Mouse (Mus musculus): ENCODE results near the gene Amfr.
A peak's percentile ranks its signal among the peaks of the same experiment; 100 is the strongest.

Gene Amfr

DNA sequence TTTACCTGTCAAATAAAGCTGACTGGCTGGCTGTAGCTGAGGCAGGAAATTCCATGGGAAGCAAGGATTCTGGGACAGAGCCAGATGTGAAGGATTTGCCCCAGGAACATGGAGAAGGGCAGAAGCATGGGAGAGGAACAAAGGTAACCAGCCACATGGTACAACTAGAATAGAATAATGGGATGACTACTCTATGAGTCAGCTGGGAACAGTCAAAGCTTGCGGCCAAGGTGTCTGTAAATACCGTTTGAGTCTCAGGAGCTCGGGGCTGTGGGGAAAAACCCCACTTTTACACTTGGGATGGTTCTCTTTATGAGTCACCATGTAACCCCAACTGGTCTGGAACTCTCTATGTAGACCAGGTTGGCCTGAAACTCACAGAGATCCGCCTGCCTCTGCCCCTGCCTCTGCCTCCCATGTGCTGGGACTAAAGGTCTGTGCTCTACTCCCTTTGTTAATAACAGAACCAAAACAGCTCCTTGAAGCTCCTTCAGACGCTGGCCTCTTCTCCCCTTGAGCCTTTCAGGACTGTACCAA is 30.9 kb downstream of the Amfr start:
- no peak for DNase-seq (ENCODE audit: low read depth)

DNA sequence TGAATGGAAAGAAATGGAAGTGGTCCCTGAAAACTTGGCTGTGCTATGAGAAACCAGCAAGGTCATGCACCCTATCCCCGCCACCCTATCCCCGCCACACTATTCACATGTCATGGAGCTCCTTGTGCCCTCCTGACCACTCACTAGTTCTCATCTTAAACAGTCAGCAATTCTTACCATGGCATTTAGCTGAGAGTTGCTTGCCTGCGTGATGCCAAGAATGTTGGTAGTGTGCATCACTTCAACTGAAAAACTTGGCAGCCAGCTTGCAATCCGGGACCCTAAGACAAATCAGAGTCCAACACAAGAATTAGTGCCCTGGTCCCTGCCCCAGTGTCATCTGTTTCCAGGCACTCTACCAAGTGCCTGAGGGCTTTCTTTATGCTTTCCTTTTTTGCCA is 32.5 kb downstream of the Amfr start:
- DNase-seq (ENCODE audit: low read depth) = no peak

DNA sequence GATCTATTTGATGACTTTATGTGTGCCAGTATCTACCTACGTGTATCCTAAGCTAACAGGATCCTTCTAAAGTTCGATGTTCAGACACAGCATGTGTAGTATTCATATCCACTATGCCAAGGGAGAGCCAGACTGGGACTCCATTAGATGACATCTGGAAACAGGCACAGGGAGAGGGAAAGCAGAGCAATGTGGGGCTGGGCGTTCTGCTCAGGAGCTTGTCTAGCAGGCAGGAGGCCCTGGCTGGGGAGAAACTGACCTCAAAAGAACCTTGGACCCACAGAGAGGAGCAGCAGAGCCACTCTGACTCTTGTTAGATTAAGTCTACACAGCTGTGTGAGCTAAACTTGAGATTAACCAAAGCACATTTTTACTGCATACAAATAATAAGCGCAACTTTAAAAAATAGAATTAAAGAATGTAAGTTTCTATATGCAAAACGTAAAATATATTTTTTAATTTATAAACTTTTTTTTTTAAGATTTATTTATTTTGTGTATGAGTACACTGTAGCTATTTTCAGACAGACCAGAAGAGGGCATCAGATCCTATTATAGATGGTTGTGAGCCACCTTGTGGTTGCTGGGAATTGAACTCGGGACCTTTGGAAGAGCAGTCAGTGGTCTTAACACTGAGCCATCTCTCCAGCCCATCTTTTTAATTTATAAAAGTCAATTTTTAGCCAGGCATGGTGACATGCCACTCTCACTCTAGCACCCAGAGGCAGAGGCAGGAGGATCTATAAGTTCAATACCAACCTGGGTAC is 36.0 kb downstream of the Amfr start:
- DNase-seq (ENCODE audit: low read depth) = no peak

DNA sequence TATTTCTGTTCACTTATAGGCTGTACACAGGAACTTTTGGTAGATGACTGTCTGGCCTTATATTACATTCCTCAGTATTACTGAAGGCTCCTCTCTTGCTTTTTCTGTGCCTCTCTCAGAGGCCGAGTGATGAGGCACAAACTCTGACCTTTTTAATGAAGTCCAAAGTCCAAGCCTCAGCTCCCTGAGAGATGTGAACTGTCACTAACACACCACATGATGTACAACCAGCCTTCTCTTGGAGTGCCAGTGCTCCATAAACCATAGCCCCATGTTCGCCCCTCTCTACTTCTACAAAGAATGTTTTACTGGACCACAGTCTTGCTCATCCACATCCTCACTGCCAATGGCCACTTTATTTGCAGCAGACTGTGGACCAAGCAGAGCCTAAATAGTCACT is 37.3 kb downstream of the Amfr start:
- no peak for DNase-seq (ENCODE audit: low read depth)

DNA sequence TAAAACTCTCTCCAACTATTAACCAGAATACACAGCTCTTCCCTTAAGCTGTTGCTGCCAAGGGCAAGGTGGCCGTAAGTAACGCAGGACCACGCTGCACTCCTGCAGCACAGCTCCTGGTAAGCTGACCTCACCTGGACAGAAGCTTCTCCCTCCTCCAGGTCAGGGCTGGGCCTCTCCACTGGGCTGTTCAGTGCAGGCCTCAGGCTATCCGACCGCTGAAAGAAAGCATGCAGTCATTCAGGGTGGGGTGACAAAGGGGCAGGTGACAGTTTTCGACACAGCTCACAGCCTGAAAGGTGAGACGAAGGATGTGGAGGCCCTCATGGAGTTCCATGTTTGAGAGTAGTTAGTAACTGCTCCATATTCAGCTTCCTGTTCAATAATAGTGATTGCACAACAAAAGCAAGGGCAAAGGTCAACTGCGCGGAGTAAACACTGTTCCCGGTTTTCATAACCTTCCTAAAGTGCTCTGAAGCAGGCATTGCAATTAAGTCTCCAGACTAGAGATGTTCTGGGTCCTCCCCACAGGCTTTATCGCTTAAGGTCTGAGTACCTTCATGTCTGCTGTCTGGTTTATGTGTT is 37.9 kb downstream of the Amfr start:
- DNase-seq (ENCODE audit: low read depth) = no peak

DNA sequence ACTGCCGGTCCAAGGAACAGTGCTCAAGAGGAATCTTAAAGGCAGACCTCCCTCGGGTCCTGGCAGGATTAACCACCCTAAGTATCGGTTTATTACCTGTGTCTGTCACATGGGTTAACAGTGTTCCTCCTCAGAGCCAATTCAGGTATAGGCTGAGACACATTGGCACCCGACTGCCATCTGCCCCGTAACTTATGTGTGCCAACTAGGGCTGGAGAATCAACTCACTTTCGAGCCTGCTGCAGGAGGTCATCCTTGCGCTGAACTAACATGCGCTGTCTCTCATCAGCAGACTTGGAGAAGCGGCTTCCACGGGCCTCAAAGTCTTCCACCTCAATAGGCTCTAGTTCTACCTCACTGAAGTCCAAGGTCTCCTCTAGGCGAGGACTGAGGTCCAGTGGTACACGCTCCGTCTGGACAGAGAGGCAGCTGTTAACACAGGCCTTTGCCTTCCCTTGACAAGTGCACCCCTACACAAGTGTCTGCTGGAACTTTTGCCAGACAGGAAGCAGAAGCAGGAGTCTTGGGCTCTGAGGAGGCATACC is 38.7 kb downstream of the Amfr start:
- DNase-seq (ENCODE audit: low read depth) = no peak

DNA sequence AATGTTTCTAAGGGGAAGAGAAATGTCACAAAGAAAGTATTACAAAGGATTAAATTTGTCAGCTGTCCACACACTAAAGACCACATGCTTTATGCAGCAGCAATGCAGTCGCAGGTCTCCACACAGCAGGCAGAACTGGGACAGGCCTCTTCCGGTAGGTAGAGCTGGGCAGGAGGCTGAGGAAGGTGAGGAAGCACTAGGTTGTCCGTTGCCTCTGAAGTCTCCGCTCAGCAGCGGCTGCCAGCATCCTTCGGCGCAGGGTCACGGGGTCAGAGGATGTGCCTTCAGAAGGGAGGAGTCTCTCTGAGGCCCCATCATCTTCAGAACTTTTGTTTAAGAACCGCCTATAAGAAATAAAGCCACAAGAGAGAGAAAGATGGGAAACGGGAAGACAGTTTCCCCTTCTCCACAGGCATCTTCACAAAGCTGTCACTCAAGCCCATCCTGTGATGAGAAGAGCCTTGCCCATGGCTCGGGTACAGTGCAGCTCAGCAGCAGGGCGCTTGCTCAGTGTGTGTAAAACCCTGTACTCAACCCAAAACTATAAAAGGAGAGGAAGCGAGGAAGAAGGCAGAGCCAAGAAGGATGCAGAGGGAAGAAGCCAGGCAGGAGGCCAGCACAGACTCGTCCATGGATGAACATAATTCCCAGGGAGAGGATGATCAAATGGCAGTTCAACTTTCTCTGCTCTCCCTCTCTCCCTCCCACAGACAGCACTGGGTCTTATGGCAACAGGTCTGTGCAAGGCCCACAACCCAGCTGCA is 39.5 kb downstream of the Amfr start:
- no peak for DNase-seq (ENCODE audit: low read depth)

DNA sequence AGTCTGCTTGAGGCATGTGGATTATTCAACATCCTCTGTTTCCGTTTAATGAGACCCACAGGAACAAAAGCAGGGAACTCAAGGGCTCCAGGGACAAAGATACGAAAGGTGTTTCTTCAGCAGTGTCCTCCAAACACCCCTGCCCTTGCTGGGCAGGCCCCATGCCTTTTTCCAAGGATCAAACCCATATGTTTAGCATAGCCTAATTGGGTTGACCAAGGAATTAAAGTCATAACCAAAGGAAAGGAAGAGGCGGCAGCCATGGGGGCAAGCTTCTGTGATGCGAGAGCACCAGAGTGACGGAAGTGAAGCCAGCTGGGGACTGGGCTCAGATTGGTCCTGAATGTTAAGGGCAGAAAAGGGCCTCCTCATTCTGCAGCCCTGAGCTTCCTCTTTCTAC is 40.4 kb downstream of the Amfr start:
- DNase-seq (ENCODE audit: low read depth) = no peak

DNA sequence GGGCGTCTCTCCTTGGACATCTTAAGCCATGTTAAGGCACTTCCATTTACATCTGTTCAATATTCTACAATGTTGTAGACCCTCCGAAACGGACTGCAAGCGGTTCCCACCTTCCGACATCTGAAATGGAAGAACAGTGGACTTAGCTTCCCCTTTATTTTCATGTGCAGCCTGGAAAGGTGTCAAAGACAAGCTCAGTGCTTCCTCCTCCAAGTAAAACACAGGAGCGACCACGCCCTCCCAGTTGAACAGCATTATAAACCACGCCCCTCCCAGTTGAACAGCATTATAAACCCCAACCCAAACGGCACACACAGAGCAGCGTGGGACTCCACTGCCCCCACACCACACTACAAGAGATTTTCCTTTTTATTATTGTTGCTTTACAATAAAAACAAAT is 41.2 kb downstream of the Amfr start:
- DNase-seq (ENCODE audit: low read depth) = no peak

DNA sequence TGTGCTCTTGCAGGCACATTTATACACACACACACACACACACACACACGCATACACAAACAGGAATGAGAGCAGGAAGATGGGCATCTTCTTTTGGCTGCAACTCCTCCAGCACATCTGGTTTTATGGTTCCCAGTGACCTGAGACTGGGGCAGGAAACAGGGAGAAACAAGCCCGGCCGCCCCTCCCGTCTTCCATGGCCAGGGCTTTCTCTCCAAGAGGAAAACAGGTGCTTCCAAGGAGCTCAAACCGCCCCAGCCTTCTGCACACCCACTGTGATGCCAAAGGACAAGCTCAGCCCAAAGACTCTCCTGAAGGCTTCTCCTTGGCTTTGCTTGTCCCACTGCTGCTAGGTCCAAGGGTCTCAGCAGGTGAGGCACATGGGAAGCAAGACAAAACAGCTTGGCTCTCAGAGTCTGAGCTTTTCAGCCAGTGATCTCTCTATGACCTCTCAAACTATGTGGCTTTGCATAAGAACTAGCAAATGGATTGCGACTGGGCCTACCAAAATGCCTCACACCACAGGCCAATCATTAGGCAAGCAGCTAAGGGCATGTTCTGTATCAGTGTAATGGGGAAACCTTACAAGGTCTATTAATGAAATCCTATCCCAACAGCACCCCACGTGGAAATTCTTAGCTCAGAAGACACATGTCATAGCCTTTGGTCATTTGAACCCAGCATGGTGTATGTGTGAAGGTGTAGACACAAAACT is 42.9 kb downstream of the Amfr start:
- no peak for DNase-seq (ENCODE audit: low read depth)

DNA sequence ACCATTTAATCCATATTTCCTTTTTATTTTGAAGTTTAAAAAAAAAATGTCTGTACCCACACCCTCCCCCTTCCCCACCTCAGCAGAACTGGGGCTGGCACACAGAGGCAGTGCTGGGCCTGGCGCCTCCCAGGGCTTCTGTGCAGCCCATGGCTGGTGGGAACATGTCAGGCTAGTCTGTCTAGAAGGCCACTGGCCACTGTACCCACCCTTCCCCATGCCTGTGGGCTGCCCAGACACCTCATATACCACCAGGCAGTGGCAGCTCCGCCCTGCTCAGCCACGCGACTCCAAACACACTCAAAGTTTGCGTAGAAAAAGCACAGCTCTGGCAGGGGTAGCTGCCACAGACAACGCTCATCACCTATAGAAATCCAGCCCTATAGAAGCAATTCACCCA is 44.3 kb downstream of the Amfr start:
- DNase-seq (ENCODE audit: low read depth) = no peak

DNA sequence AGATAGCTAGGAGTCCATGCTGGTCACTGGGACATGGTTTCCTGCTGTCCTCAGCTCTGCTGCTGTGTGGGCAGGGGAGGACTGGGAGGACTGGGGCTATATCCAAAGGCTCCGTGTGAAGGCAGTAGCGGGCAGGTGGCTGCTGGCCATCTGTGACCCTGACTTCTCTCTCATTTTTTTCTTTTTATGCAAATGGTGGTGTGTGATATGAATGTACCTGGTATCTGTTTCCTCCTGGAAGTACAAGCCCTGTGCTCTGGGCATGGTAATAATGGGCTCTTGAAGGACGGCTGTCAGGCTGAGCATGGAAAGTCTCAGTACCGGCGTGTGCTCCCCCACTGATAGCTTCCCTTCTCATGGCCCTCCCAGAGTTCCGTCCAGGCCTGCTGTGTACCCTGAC is 51.7 kb downstream of the Amfr start:
- DNase-seq (ENCODE audit: low read depth) = no peak

DNA sequence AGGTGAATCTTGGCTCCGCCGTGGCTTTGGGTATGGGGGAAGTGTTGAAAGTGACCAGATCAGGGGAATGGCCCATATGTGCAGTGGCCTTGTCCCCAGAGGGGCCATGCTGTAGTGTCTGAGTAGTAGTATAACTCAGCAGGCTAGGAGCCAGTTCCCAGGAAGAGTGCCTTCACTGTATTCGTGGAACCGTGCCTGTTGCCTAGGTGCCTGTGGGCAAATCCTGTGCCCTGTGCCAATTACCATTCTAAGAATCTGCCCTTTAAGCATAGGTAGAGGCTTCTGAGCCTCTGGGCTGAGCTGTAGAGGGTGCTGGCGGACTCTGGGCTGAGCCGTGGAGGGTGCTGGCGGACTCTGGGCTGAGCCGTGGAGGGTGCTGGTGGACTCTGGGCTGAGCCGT is 54.2 kb downstream of the Amfr start:
- DNase-seq (ENCODE audit: low read depth) = no peak

DNA sequence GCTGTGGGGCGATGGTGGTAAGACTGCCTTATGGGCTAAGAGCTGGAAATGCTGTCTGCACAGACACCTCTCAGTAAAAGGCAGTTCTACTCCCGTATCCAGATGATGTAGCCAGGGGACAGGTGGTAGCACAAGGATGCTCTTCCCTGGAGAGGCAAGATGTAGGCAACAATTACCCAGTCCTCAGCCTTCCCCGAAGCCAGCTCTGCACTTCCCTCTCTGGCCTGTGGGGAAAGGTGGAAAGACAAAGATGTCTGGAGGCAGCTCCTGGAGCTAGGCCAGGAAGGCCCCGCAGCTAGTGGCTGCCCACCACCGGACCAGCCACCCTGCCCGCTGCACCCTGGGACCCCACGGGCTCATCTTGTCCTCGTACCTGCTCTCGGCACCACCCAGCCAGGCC is 60.1 kb downstream of the Amfr start:
- no peak for DNase-seq (ENCODE audit: low read depth)

DNA sequence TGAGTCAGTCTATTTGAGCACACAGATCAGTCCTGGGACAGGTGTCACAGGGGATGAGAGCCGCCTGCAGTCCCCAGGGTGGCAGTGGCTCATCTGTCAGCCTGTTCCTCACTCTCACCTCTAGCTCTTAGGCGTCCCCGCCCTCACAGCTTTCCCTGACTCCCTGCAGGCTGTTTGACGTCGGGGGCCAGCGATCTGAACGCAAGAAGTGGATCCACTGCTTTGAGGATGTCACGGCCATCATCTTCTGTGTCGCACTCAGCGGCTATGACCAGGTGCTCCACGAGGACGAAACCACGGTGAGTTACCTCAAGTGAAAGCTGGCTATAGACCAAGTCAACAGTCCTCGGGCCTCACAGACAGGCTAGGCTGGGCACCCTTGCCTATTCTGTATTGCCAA is 62.5 kb downstream of the Amfr start:
- DNase-seq (ENCODE audit: low read depth) = no peak

DNA sequence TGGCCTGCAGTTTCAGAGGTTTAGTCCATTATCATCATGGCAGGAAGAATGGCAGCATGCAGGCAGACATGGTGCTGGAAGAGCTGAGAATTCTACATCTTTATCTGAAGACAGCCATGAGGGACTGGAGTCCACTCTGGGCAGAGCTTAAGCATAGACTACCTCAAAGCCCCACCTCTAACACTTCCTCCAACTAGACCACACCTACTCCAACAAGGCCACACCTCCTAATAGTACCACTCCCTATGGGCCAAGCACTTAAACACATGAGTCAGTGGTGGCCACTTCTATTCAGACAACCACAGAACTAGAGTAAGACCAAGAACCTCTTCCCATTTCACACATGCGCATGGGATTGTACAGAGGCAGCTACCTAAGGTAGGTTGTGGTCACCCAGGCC is 66.2 kb downstream of the Amfr start:
- DNase-seq (ENCODE audit: low read depth) = no peak

DNA sequence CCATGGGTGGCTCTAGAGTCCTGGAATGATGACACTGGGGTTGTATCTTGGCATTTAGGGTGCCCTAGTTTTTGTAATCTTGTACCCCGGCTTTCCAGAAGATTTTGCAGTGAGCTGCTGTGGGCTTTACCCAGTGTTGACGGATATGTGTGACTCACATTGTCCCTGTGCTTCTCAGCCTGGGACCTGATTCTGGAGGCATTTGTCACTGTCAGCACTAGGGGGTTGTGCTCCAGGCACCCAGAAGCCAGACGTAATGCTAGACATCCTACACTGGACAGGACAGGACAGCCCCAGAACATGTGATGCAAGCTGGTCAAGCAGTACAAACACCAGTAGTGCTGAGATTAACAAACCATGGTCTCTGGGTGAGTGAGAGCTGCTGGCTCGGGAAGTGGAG is 66.9 kb downstream of the Amfr start:
- DNase-seq (ENCODE audit: low read depth) = no peak

DNA sequence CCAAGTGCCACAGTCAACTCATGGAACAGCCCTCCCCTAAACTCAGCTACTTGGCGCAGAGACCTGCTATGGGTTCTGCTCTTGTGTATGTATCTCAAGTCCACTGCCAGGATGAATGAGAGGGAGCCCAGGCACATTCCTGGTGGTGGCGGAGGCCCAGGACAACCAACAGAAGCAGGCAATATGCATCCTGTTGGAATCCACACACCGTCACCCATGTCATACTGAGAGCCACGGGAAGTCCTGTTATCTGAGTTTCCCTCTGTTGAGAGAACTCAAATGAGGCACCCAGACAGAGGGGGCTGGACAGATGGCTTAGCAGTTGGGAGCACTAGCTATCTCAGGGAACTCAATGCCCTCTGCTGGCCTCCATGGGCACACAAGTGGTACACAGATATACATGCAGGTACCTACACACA is 71.0 kb downstream of the Amfr start:
- no peak for DNase-seq (ENCODE audit: low read depth)

DNA sequence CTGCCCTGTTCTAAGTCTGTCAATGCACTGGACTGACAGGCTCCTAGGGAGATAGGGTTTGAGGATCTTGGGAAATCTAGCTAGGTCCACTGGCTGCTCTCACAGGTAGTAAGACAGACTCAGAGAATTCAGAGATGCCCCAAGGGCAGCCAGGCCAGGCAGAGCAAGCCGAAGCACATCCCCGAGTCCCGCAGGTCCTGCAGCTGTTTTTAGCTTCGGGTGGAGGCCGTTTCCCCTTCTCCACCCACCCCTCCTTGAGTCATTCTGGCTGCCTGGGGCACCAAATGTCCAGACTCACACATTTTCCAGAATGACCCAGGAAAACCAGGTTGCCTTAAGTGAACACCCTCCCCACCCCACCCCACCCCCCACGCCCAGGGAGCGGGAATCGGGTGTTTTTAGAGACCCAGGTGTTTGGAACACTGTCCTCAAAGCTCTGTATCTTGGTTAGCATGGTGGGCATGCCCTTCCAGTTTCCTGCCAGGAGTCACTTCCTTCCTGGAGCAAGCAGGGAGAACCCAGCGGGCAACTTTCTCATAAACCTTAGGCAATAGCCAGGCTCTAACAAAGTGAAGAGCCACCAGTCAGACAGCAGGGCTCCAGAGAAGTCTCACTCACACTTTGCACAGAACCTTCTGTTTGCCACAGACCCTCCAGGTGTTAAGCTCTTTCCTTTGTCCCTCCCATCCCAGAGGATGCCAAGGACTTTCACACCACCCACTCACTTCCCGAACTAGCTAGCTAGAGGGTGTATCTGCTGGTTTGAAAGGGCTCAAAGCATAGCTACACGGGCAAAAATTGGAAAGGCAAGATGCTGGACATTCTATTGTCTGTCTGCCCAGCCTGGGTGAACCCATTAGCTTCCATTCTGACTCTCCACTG is 71.9 kb downstream of the Amfr start:
- DNase-seq (ENCODE audit: low read depth) = no peak

DNA sequence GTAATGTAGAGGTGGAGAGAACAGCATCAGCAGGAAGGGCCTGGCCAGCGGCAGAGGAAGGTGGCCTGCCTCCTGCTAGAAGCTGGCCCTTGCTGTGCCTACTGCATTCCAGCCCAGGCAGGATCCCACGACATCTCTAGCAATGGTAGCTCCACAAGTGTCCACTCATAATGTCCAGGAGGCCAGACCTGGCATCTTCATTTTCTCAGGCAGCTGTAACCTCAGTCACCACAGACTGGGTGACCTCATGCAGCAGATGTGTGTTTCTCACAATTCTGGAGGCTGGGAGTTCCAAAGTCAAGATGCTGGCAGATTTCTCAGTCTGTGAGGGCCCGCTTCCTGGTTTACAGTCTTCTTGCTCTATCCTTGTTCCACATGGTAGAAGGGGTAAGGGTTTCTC is 74.4 kb downstream of the Amfr start:
- no peak for DNase-seq (ENCODE audit: low read depth)

DNA sequence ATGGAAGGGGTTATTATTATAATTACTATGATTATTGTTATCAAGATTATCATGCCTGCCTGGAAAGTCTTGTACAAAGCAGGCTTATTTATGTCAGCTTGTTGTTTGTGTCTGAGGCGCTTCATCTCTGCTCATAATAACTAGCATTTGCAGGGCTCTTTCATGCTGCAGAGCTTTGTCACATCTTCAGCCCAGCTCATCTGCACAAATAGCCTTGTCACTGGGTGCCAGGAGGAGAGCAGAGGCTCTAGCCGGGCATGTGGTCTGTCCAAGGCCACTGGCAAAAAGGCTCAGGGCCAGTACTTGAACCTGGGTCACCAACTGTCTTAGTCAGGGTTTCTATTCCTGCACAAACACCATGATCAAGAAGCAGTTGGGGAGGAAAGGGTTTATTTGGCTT is 79.4 kb downstream of the Amfr start:
- DNase-seq (ENCODE audit: low read depth) = peak; percentile 1
